Mouse (Mus musculus) bone marrow, adult 2 months (tissue): Measurements from ENCODE around the gene Snx1. TPM values are rescaled to one million over a fixed set of nuclear protein-coding genes. Genes with fewer than 3 reads are reported as not detected.

ENCODE experiments used
- H3K27ac ChIP-seq: fragments of 200-500 bp; 2 replicates; pipeline ENCODE4 v1.5.1; 2012; ENCODE audit warnings: low read depth, mild to moderate bottlenecking, control low read depth, inconsistent platforms, low read length; ENCODE audit not compliant: control insufficient read depth, poor library complexity, insufficient read depth
- H3K4me1 ChIP-seq: fragments of 200-500 bp; 2 replicates; pipeline ENCODE4 v1.6.1; 2011; ENCODE audit warnings: low read length; ENCODE audit not compliant: control insufficient read depth, insufficient read depth
- H3K4me3 ChIP-seq: fragments of 200-500 bp; replicated peaks from 2 replicates; pipeline ENCODE3; 2011; ENCODE audit warnings: mild to moderate bottlenecking, low read depth, low read length, control low read depth; ENCODE audit not compliant: control insufficient read depth
- CTCF ChIP-seq: fragments of 200-500 bp; IDR thresholded peaks from 2 replicates; pipeline ENCODE4 v1.5.1; 2011; ENCODE audit warnings: low read length, control low read depth; ENCODE audit not compliant: control insufficient read depth, insufficient read depth
- POLR2A ChIP-seq: fragments of 200-500 bp; IDR thresholded peaks from 2 replicates; pipeline ENCODE4 v1.6.1; 2011; ENCODE audit warnings: low read depth, mild to moderate bottlenecking, control low read depth, low read length, borderline replicate concordance; ENCODE audit not compliant: control insufficient read depth
- WGBS: fragments of 180-500 bp; shearing (Covaris S2); methylation state at CpG from one replicate; pipeline ENCODE4 v1.1.7; 2018; 5-methylcytosine and 5-hydroxymethylcytosine counted together
- polyA plus RNA-seq: library from polyadenylated mRNA; stranded (reverse); fragments of >200 nt; gene quantifications from 2 replicates; pipeline ENCODE4 v1.2.4, GENCODE M21; 2011; ENCODE audit warnings: low replicate concordance; ENCODE audit not compliant: missing spikeins, insufficient read depth, insufficient read length

Snx1 gene
- polyA plus RNA-seq, 1 experiment: 44.1 TPM

- no peak overlapping the region for H3K4me3 ChIP-seq
- no peak overlapping the region for H3K27ac ChIP-seq
- WGBS: 80% methylated on average over 8 of the region's 8 CpGs
- TF ChIP-seq POLR2A (no peak), CTCF (no peak)
- H3K4me1 ChIP-seq: peaks cover 1% of the 10 kb centered on the region; the same call in 1 of the 2 replicates
These were observed 15.6 kb downstream of the Snx1 start for GRCm38 (mm10) chr9:66110611-66111379.

DNA sequence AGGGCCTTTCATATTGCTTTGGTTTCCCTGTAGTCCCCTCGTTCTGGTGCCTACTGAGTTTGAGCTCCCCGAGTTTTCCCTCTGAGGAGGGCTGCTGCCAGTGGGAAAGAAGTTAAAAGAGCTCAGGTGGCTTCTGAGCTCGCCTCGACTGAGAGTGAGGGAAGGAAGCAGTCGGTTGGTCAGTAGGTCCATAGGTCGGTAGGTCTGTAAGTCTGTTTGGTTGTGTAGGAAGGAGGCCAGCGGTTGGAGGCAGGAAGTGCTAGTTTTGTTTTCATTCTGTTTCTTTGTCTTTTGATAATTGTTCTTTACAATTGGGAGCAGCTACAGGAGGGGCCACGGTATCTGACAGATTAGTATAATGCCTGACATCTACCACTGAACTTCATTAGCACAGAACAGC lies 16.3 kb downstream of the Snx1 start:
- Histone ChIP-seq H3K4me1 (peaks cover 1% of the 10 kb centered on the region; the same call in 1 of the 2 replicates), H3K4me3 (no peak overlapping the region), H3K27ac (no peak overlapping the region)
- TF ChIP-seq CTCF (no peak), POLR2A (no peak)
- 31% methylated on average over 8 of the region's 8 CpGs for WGBS

- WGBS: 97% methylated on average over 1 of the region's 1 CpGs
These were observed 16.8 kb downstream of the Snx1 start for GRCm38 (mm10) chr9:66109574-66109973.

DNA sequence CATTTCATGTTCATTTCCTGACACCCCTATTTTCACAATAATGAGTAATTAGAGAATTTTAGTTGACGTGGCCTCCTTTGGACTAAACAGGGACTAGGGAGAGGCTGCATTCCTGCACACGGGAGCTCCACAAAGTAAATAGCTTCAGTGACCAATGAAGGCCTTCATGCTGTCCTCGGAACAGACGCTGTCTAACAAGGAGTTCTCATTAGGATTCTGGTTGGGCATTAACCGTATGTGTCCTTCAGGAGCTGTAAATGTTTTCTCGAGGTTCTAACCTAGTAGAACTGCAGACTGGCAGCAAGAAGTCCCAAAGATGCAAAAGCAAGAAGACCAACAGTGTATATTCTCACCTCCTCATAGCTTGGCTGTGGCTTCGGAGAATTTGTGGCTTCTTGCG lies 21.2 kb downstream of the Snx1 start:
- Histone ChIP-seq H3K27ac (no peak overlapping the region), H3K4me1 (no peaks in the 10 kb centered on the region), H3K4me3 (no peak overlapping the region)
- WGBS: 91% methylated on average over 8 of the region's 8 CpGs
- no peak for TF ChIP-seq POLR2A
- TF ChIP-seq CTCF: no peak

More at GRCm38 (mm10) chr9:66109574-66109973, 16.8 kb downstream of the Snx1 start:
- H3K27ac ChIP-seq: no peak overlapping the region
- no peak overlapping the region for H3K4me3 ChIP-seq
- peaks cover under 1% of the 10 kb centered on the region; the same call in 1 of the 2 replicates for H3K4me1 ChIP-seq
- TF ChIP-seq CTCF: no peak
- TF ChIP-seq POLR2A: no peak

GRCm38 (mm10) chr9:66104601-66105000 lies 21.8 kb downstream of the Snx1 start:
- Histone ChIP-seq H3K27ac (no peak overlapping the region), H3K4me1 (no peaks in the 10 kb centered on the region), H3K4me3 (no peak overlapping the region)
- TF ChIP-seq POLR2A (no peak), CTCF (no peak)
- 93% methylated on average over 4 of the region's 4 CpGs for WGBS

GRCm38 (mm10) chr9:66102668-66103067 lies 23.7 kb downstream of the Snx1 start:
- no peaks in the 10 kb centered on the region for H3K4me1 ChIP-seq
- TF ChIP-seq POLR2A (no peak), CTCF (no peak)

DNA sequence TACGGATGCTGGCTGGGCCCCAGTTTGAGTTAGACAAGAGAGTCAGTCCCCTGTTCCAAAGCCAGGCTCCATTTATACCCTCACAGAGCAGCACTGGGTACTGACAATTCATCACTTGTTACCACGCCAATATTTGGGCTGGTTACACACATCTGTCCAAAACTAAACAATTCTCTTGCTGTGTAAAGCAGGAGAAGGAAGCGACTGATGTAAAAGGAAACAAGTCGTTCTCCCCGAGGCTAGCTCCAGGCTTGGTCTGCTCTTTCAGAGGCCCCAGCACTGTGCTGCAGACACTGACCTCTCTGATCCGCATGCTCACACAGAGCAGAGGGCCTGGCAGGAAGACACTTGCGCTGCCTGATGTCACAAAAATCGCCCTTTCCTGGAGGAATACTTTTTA lies 24.8 kb downstream of the Snx1 start:
- Histone ChIP-seq H3K4me3 (no peak overlapping the region), H3K4me1 (no peaks in the 10 kb centered on the region), H3K27ac (no peak overlapping the region)
- 87% methylated on average over 8 of the region's 8 CpGs for whole genome bisulfite sequencing
- no peak for TF ChIP-seq CTCF
- TF ChIP-seq POLR2A: no peak

More at GRCm38 (mm10) chr9:66102668-66103067, 23.7 kb downstream of the Snx1 start:
- H3K4me3 ChIP-seq: no peak overlapping the region
- WGBS: 85% methylated on average over 6 of the region's 6 CpGs
- H3K27ac ChIP-seq: no peak overlapping the region

- TF ChIP-seq POLR2A (no peak), CTCF (no peak)
- Histone ChIP-seq H3K27ac (no peak overlapping the region), H3K4me3 (no peak overlapping the region), H3K4me1 (no peaks in the 10 kb centered on the region)
- 92% methylated on average over 2 of the region's 2 CpGs for WGBS
These were observed 33.7 kb downstream of the Snx1 start for GRCm38 (mm10) chr9:66092664-66093063.
